In the genomic region with DNA sequence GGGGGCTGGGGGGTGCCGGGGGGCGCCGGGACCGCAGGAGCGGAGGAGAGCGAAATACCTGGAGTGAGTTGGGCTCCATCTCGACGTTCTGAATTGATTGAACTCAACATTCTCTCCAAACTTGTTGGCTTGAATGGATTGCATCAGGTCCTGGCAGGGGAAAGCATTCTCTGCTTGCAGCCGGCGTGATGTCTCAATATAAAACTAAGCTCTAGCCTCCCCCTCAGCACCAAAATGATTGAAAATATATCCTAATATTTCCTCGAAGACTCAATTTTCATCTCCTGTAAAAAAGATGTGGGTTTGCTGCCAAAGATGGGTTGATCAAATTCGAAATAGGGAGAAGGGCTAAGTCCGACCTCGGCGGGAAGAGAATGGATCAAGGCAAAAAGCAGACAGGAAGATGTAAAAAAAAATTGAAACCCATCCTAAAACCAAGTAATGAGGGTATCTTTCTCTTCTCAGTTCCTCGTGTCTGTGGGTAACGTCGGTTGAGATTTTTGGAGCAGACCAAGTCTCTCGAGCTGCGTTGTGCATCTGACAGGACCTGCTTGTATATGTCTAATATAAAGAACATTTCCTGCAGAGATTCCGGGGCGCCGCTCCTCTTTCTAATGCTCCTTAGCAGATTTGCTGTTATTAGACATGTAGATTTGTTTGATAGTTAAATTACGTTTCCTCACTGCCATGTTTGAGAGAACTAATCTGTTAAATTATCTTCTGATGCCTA, we compare ENCODE assay signal across 8 mouse cellular contexts. TPM values are rescaled to one million over a fixed set of nuclear protein-coding genes. Genes with fewer than 3 reads are reported as not detected.
A peak's percentile ranks its signal among the peaks of the same experiment; 100 is the strongest.
DNase-seq lines count a peak whose midpoint lies in the region; ATAC-seq and TF ChIP-seq lines count a peak whose summit lies in the region.

A gene (minus strand): TSS at position 109 of the 730 bp plus-strand sequence.

- no peak for ATAC-seq in forebrain, embryonic 16.5 days
- no peak for ATAC-seq in hindbrain, embryonic 11.5 days (ENCODE audit: low FRiP score)
- ATAC-seq in lung, postnatal 0 days, result no peak
- ATAC-seq in megakaryocyte progenitor cell, adult 5-6 weeks (replicated peaks; ENCODE audit: poor library complexity), result no peak

- DNase-seq in ES-E14 (ENCODE audit: low read depth, low spot score), result no peak
- peak; percentile 91 for DNase-seq in brain, adult 2 months (ENCODE audit: low read depth, low spot score)
- peak; percentile 81 for DNase-seq in hindbrain, embryonic 11.5 days (ENCODE audit: low spot score)
- DNase-seq in layer of hippocampus, postnatal 14 days (ENCODE audit: low spot score in 2 of 2), result peak; percentile 54 to 67
- peak; percentile 80 for DNase-seq in lung, postnatal 0 days (ENCODE audit: low spot score)
- DNase-seq in right cerebral cortex, adult 18-20 months, result peak; percentile 74

- no peaks in the 10 kb centered on the region for H3K36me3 ChIP-seq in ES-E14 (ENCODE audit: control insufficient read depth, insufficient read depth, low read length, poor library complexity, severe bottlenecking)
- no peaks in the 10 kb centered on the region for H3K36me3 ChIP-seq in forebrain, embryonic 16.5 days (ENCODE audit: control insufficient read depth, insufficient read depth)
- H3K36me3 ChIP-seq in hindbrain, embryonic 11.5 days (ENCODE audit: control insufficient read depth, insufficient read depth, low read length), result no peaks in the 10 kb centered on the region
- 0 out of 2 replicates have a peak, but pooled peaks cover 4% of the 10 kb centered on the region for H3K36me3 ChIP-seq in lung, postnatal 0 days (ENCODE audit: insufficient read depth, low read length)

- no peaks in the 10 kb centered on the region for H3K9me3 ChIP-seq in ES-E14 (ENCODE audit: control insufficient read depth, insufficient read depth, low read depth, low read length)
- H3K9me3 ChIP-seq in forebrain, embryonic 16.5 days (ENCODE audit: control insufficient read depth, low read length), result no peaks in the 10 kb centered on the region
- no peaks in the 10 kb centered on the region for H3K9me3 ChIP-seq in hindbrain, embryonic 11.5 days (ENCODE audit: control insufficient read depth, low read length)
- H3K9me3 ChIP-seq in lung, postnatal 0 days (ENCODE audit: low read length), result no peaks in the 10 kb centered on the region

- in situ Hi-C loops in ES-E14 (cut with MboI; ENCODE audit: low sequenced_read_pairs in 2 of 2, unreplicated experiment in 2 of 2), result no loop called here

- H3K4me2 ChIP-seq in forebrain, embryonic 16.5 days (ENCODE audit: low read length), result peak within 1 kb of the TSS; percentile 97
- peak within 1 kb of the TSS; percentile 81 for H3K4me2 ChIP-seq in hindbrain, embryonic 11.5 days (replicated peaks; ENCODE audit: low read depth, low read length)
- H3K4me2 ChIP-seq in lung, postnatal 0 days (replicated peaks; ENCODE audit: low read depth, low read length), result peak within 1 kb of the TSS; percentile 92

- H3K9ac ChIP-seq in ES-E14 (ENCODE audit: insufficient read depth, low read depth, low read length, poor library complexity, severe bottlenecking), result no peak within 1 kb of the TSS
- H3K9ac ChIP-seq in forebrain, embryonic 16.5 days (replicated peaks; ENCODE audit: low read depth, low read length), result peak within 1 kb of the TSS; percentile 72
- peak within 1 kb of the TSS; percentile 64 for H3K9ac ChIP-seq in hindbrain, embryonic 11.5 days (ENCODE audit: low read depth, low read length)
- H3K9ac ChIP-seq in lung, postnatal 0 days (replicated peaks; ENCODE audit: low read depth), result peak within 1 kb of the TSS; percentile 60

- peaks cover 0 to 4% of the 10 kb centered on the region in 2 experiments; a peak in 3 of 4 replicates for H3K4me1 ChIP-seq in ES-E14 (ENCODE audit: control insufficient read depth in 2 of 2, insufficient read depth in 2 of 2, low read length in 2 of 2, poor library complexity in 1 of 2)
- H3K4me1 ChIP-seq in forebrain, embryonic 16.5 days (replicated peaks; ENCODE audit: control insufficient read depth, insufficient read depth, low read length), result peaks cover 25% of the 10 kb centered on the region
- H3K4me1 ChIP-seq in hindbrain, embryonic 11.5 days (replicated peaks; ENCODE audit: control insufficient read depth, insufficient read depth, low read length), result 0 out of 2 replicates have a peak, but pooled peaks cover 3% of the 10 kb centered on the region
- H3K4me1 ChIP-seq in lung, postnatal 0 days (ENCODE audit: insufficient read depth, low read depth, low read length), result peaks cover 6% of the 10 kb centered on the region; the same call in 1 of the 2 replicates

- under 1% methylated on average over 24 of the region's 24 CpGs for WGBS in forebrain, embryonic 16.5 days
- under 1% methylated on average over 24 of the region's 24 CpGs for WGBS in hindbrain, embryonic 11.5 days
- WGBS in lung, postnatal 0 days, result under 1% methylated on average over 24 of the region's 24 CpGs

- peak within 1 kb of the TSS; percentile 47 to 74 for H3K4me3 ChIP-seq in ES-E14 (ENCODE audit: insufficient read depth in 1 of 2, low read depth in 1 of 2, low read length in 2 of 2, poor library complexity in 1 of 2, severe bottlenecking in 1 of 2)
- H3K4me3 ChIP-seq in forebrain, embryonic 16.5 days (replicated peaks; ENCODE audit: low read length), result peak within 1 kb of the TSS; percentile 74
- H3K4me3 ChIP-seq in hindbrain, embryonic 11.5 days (ENCODE audit: low read depth, low read length), result peak within 1 kb of the TSS; percentile 56
- H3K4me3 ChIP-seq in lung, postnatal 0 days (ENCODE audit: low read depth, low read length), result peak within 1 kb of the TSS; percentile 68

- no peak within 1 kb of the TSS for H3K27ac ChIP-seq in ES-E14 (ENCODE audit: insufficient read depth, low read depth, low read length, poor library complexity, severe bottlenecking)
- peak within 1 kb of the TSS; percentile 85 for H3K27ac ChIP-seq in forebrain, embryonic 16.5 days (ENCODE audit: low read length)
- H3K27ac ChIP-seq in hindbrain, embryonic 11.5 days (ENCODE audit: low read depth, low read length), result peak within 1 kb of the TSS; percentile 82
- H3K27ac ChIP-seq in lung, postnatal 0 days (ENCODE audit: low read length), result peak within 1 kb of the TSS; percentile 93

- peak; percentile 96 for TF ChIP-seq EP300 in lung, postnatal 0 days (IDR thresholded peaks at IDR 0.05)

- no peaks in the 10 kb centered on the region for H3K27me3 ChIP-seq in forebrain, embryonic 16.5 days (replicated peaks; ENCODE audit: control insufficient read depth, insufficient read depth, low read length)
- no peaks in the 10 kb centered on the region for H3K27me3 ChIP-seq in hindbrain, embryonic 11.5 days (ENCODE audit: control insufficient read depth, insufficient read depth, low read length)
- no peaks in the 10 kb centered on the region for H3K27me3 ChIP-seq in lung, postnatal 0 days (replicated peaks; ENCODE audit: insufficient read depth, low read length)

- TF ChIP-seq CTCF in lung, postnatal 0 days (IDR thresholded peaks at IDR 0.05), result no peak

TF ChIP-seq in ES-E14, 5 proteins besides CTCF, POLR2A, EP300 and RAD21:
- TF ChIP-seq ZC3H11A (IDR thresholded peaks at IDR 0.05; ENCODE audit: borderline replicate concordance, low read depth, low read length) (no peak), CHD2 (IDR thresholded peaks at IDR 0.05; ENCODE audit: low read depth, low read length) (no peak), ZNF384 (IDR thresholded peaks at IDR 0.05; ENCODE audit: low read depth, low read length) (no peak), MAFK (IDR thresholded peaks at IDR 0.05; ENCODE audit: insufficient read depth, low read depth, low read length) (no peak), HCFC1 (IDR thresholded peaks at IDR 0.05; ENCODE audit: borderline replicate concordance, insufficient read depth, low read length) (no peak)

RNA-seq across cellular contexts. Expression of the gene that starts here (rescaled TPM):
- total RNA-seq in ES-E14 (2012; rRNA removed), result 24.6 and 26.2 TPM in 2 replicates
- 14.4 and 14.7 TPM in 2 replicates for polyA plus RNA-seq in forebrain, embryonic 16.5 days (2015; fragmentation: Nextera tagmentation; extraction: Ambion mirVana)
- polyA plus RNA-seq in hindbrain, embryonic 11.5 days (2014; fragmentation: Nextera tagmentation; extraction: Ambion mirVana), result 17.5 and 23.3 TPM in 2 replicates
- total RNA-seq in layer of hippocampus, postnatal 14 days (2021), result 10 to 100 TPM; 14.7 to 18.7 TPM
- polyA plus RNA-seq in lung, postnatal 0 days (2015; fragmentation: Nextera tagmentation; extraction: Ambion mirVana), result 42.8 and 50.8 TPM in 2 replicates
- 21.7 and 22.5 TPM in 2 replicates for total RNA-seq in megakaryocyte progenitor cell, adult 5-6 weeks (2015)
- 10.0 and 10.6 TPM in 2 replicates for total RNA-seq in megakaryocyte progenitor cell, adult 5-6 weeks (2017)
